Mouse (Mus musculus): Measurements from ENCODE around the gene Cpne5. TPM values are rescaled to one million over a fixed set of nuclear protein-coding genes. Genes with fewer than 3 reads are reported as not detected.

The Cpne5 gene
- total and polyA plus RNA-seq, 2 experiments from 2014 or later, result 3.6 to 8.4 TPM

GRCm38 (mm10) chr17:29155355-29156135 is 82.4 kb downstream of the Cpne5 start:
- Histone ChIP-seq H3K9ac (replicated peaks; ENCODE audit: low read depth, low read length) (no peak overlapping the region), H3K4me1 (ENCODE audit: control insufficient read depth, insufficient read depth) (no peaks in the 10 kb centered on the region), H3K9me3 (replicated peaks; ENCODE audit: control insufficient read depth, low read length) (no peaks in the 10 kb centered on the region), H3K27ac (ENCODE audit: low read depth) (no peak overlapping the region), H3K4me3 (ENCODE audit: low read depth, low read length) (no peak overlapping the region), H3K27me3 (ENCODE audit: control insufficient read depth, insufficient read depth, low read length) (no peaks in the 10 kb centered on the region), H3K36me3 (replicated peaks; ENCODE audit: control insufficient read depth, insufficient read depth, low read length) (no peaks in the 10 kb centered on the region), H3K4me2 (ENCODE audit: low read depth, low read length) (no peak overlapping the region)
- WGBS, result 80% methylated on average over 12 of the region's 12 CpGs
- TF ChIP-seq EP300 (IDR thresholded peaks at IDR 0.05; ENCODE audit: low read depth), result no peak
- no peak for TF ChIP-seq CTCF (IDR thresholded peaks at IDR 0.05; ENCODE audit: low read depth)
- ATAC-seq (ENCODE audit: insufficient read depth, low read depth) (no peak), DNase-seq (ENCODE audit: low spot score) (no peak)

DNA sequence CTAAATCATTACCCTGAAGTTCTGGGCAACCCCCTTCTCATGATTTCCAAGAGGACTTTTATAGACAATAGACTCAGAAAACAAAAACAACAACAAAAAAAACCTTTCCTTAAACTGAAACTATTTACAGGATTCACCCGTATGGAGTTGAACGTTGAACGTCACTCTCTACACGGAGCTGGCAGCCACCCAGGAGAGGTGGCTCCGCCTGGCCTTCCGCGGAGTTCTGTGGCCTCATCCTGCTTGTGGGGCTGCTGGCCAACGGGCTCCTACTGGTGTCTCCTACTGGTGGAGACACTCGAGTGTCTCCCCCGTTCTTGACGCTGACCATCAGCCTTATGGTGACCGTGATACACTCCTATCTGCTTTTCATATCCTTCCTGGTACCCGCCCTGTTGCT is 83.7 kb downstream of the Cpne5 start:
- Histone ChIP-seq H3K4me1 (ENCODE audit: control insufficient read depth, insufficient read depth) (no peaks in the 10 kb centered on the region), H3K27ac (ENCODE audit: low read depth) (no peak overlapping the region), H3K27me3 (ENCODE audit: control insufficient read depth, insufficient read depth, low read length) (no peaks in the 10 kb centered on the region), H3K9ac (replicated peaks; ENCODE audit: low read depth, low read length) (no peak overlapping the region), H3K4me2 (ENCODE audit: low read depth, low read length) (no peak overlapping the region), H3K4me3 (ENCODE audit: low read depth, low read length) (no peak overlapping the region), H3K9me3 (replicated peaks; ENCODE audit: control insufficient read depth, low read length) (no peaks in the 10 kb centered on the region), H3K36me3 (replicated peaks; ENCODE audit: control insufficient read depth, insufficient read depth, low read length) (no peaks in the 10 kb centered on the region)
- DNase-seq (ENCODE audit: low spot score), result no peak
- ATAC-seq (ENCODE audit: insufficient read depth, low read depth), result no peak
- TF ChIP-seq EP300 (IDR thresholded peaks at IDR 0.05; ENCODE audit: low read depth), result no peak
- TF ChIP-seq CTCF (IDR thresholded peaks at IDR 0.05; ENCODE audit: low read depth), result no peak
- 62% methylated on average over 13 of the region's 13 CpGs for WGBS

GRCm38 (mm10) chr17:29152547-29152946 is 85.4 kb downstream of the Cpne5 start:
- Histone ChIP-seq H3K9ac (replicated peaks; ENCODE audit: low read depth, low read length) (no peak overlapping the region), H3K36me3 (replicated peaks; ENCODE audit: control insufficient read depth, insufficient read depth, low read length) (no peaks in the 10 kb centered on the region), H3K9me3 (replicated peaks; ENCODE audit: control insufficient read depth, low read length) (no peaks in the 10 kb centered on the region), H3K4me1 (ENCODE audit: control insufficient read depth, insufficient read depth) (peaks cover 4% of the 10 kb centered on the region; the same call in 1 of the 2 replicates), H3K4me3 (ENCODE audit: low read depth, low read length) (no peak overlapping the region), H3K27ac (ENCODE audit: low read depth) (no peak overlapping the region), H3K4me2 (ENCODE audit: low read depth, low read length) (no peak overlapping the region), H3K27me3 (ENCODE audit: control insufficient read depth, insufficient read depth, low read length) (no peaks in the 10 kb centered on the region)
- 68% methylated on average over 5 of the region's 5 CpGs for WGBS
- ATAC-seq (ENCODE audit: insufficient read depth, low read depth) (no peak), DNase-seq (ENCODE audit: low spot score) (no peak)
- TF ChIP-seq CTCF (IDR thresholded peaks at IDR 0.05; ENCODE audit: low read depth) (no peak), EP300 (IDR thresholded peaks at IDR 0.05; ENCODE audit: low read depth) (no peak)

- Histone ChIP-seq H3K4me1 (ENCODE audit: control insufficient read depth, insufficient read depth) (peaks cover 4% of the 10 kb centered on the region; the same call in 1 of the 2 replicates), H3K36me3 (replicated peaks; ENCODE audit: control insufficient read depth, insufficient read depth, low read length) (no peaks in the 10 kb centered on the region), H3K4me2 (ENCODE audit: low read depth, low read length) (no peak overlapping the region), H3K9me3 (replicated peaks; ENCODE audit: control insufficient read depth, low read length) (no peaks in the 10 kb centered on the region), H3K4me3 (ENCODE audit: low read depth, low read length) (no peak overlapping the region), H3K27ac (ENCODE audit: low read depth) (no peak overlapping the region), H3K27me3 (ENCODE audit: control insufficient read depth, insufficient read depth, low read length) (no peaks in the 10 kb centered on the region), H3K9ac (replicated peaks; ENCODE audit: low read depth, low read length) (no peak overlapping the region)
- TF ChIP-seq CTCF (IDR thresholded peaks at IDR 0.05; ENCODE audit: low read depth) (no peak), EP300 (IDR thresholded peaks at IDR 0.05; ENCODE audit: low read depth) (no peak)
- 69% methylated on average over 7 of the region's 7 CpGs for WGBS
- ATAC-seq (ENCODE audit: insufficient read depth, low read depth), result no peak
- DNase-seq (ENCODE audit: low spot score), result no peak
Observed at GRCm38 (mm10) chr17:29149766-29150165, 88.2 kb downstream of the Cpne5 start.

DNA sequence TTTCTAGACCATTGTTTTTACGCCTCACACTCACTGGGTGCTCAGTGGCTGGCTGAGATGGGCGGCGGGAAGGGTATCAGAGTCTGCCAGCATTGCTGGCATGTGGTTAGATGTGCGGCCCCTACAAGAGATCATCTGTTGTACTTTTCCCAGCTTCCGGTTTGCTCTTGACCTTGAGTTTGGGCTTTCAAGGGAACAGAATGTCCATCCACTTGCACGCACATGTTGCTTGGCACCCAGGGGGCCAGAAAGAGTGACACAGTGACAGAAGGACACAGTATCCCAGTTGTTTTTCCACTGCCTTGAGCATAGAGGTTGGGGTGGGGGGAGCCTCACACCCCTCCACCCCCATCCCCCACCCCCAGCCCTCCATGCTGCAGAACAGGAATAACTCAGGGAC is 90.2 kb downstream of the Cpne5 start:
- H3K4me1 ChIP-seq (ENCODE audit: control insufficient read depth, insufficient read depth), result peaks cover 4% of the 10 kb centered on the region; the same call in 1 of the 2 replicates
- DNase-seq (ENCODE audit: low spot score) (no peak), ATAC-seq (ENCODE audit: insufficient read depth, low read depth) (peak; percentile 60)
- no peak overlapping the region for H3K9ac ChIP-seq (replicated peaks; ENCODE audit: low read depth, low read length)
- H3K4me3 ChIP-seq (ENCODE audit: low read depth, low read length), result no peak overlapping the region
- no peaks in the 10 kb centered on the region for H3K9me3 ChIP-seq (replicated peaks; ENCODE audit: control insufficient read depth, low read length)
- H3K27me3 ChIP-seq (ENCODE audit: control insufficient read depth, insufficient read depth, low read length), result no peaks in the 10 kb centered on the region
- no peak for TF ChIP-seq CTCF (IDR thresholded peaks at IDR 0.05; ENCODE audit: low read depth)
- TF ChIP-seq EP300 (IDR thresholded peaks at IDR 0.05; ENCODE audit: low read depth), result no peak
- no peak overlapping the region for H3K4me2 ChIP-seq (ENCODE audit: low read depth, low read length)
- 0 out of 2 replicates have a peak overlapping the region, but pooled peaks have one; percentile 14 for H3K27ac ChIP-seq (ENCODE audit: low read depth)
- WGBS, result 61% methylated on average over 6 of the region's 6 CpGs
- no peaks in the 10 kb centered on the region for H3K36me3 ChIP-seq (replicated peaks; ENCODE audit: control insufficient read depth, insufficient read depth, low read length)
